Mouse (Mus musculus) thymus, adult 2 months (tissue): ENCODE data around the gene Vmn1r44. TPM values are rescaled to one million over a fixed set of nuclear protein-coding genes. Genes with fewer than 3 reads are reported as not detected.
"Not testable (repeated sequence)": the region's sequence is repeated elsewhere in the genome, so short reads cannot be mapped to it uniquely, and the experiment has no call there.

ENCODE experiments used
- DNase-seq: peaks from one replicate; pipeline ENCODE4 v3.0.0; 2021
- H3K27ac ChIP-seq: fragments of 200-500 bp; 2 replicates; pipeline ENCODE4 v1.5.1; 2012; ENCODE audit warnings: low read length, control low read depth; ENCODE audit not compliant: control insufficient read depth, insufficient read depth
- H3K27me3 ChIP-seq: fragments of 200-500 bp; 2 replicates; pipeline ENCODE4 v1.6.1; 2012; ENCODE audit warnings: mild to moderate bottlenecking, low read length, moderate library complexity, mixed read lengths; ENCODE audit not compliant: control insufficient read depth, insufficient read depth
- H3K36me3 ChIP-seq: fragments of 200-500 bp; 2 replicates; pipeline ENCODE4 v1.6.1; 2012; ENCODE audit warnings: mild to moderate bottlenecking, low read length, moderate library complexity; ENCODE audit not compliant: control insufficient read depth, insufficient read depth
- H3K4me1 ChIP-seq: fragments of 200-500 bp; replicated peaks from 2 replicates; pipeline ENCODE4 v1.6.1; 2012; ENCODE audit warnings: low read length; ENCODE audit not compliant: control insufficient read depth, insufficient read depth
- H3K4me3 ChIP-seq: fragments of 200-500 bp; 2 replicates; pipeline ENCODE4 v1.5.1; 2012; ENCODE audit warnings: mild to moderate bottlenecking, low read length, control low read depth, moderate library complexity; ENCODE audit not compliant: control insufficient read depth, insufficient read depth
- CTCF ChIP-seq: fragments of 200-500 bp; IDR thresholded peaks from 2 replicates; pipeline ENCODE4 v1.5.1; 2012; ENCODE audit warnings: mild to moderate bottlenecking, control low read depth, low read length, moderate library complexity, borderline replicate concordance; ENCODE audit not compliant: control insufficient read depth, poor library complexity, insufficient read depth; ENCODE audit errors: extremely low read depth
- POLR2A ChIP-seq: fragments of 200-500 bp; IDR thresholded peaks from 2 replicates; pipeline ENCODE4 v1.6.1; 2012; ENCODE audit warnings: mild to moderate bottlenecking, low read length, control low read depth, moderate library complexity; ENCODE audit not compliant: control insufficient read depth, poor library complexity, insufficient read depth; ENCODE audit errors: extremely low read depth
- WGBS: fragments of 180-500 bp; shearing (Covaris S2); methylation state at CpG from one replicate; pipeline ENCODE4 v1.1.7; 2018; 5-methylcytosine and 5-hydroxymethylcytosine counted together
- polyA plus RNA-seq: library from polyadenylated mRNA; depleted of rRNA; stranded (reverse); fragments of >200 nt; gene quantifications from 2 replicates; pipeline ENCODE4 v1.2.3, GENCODE M21; 2012; rRNA removed

Gene Vmn1r44
- polyA plus RNA-seq, 1 experiment = not detected

DNA sequence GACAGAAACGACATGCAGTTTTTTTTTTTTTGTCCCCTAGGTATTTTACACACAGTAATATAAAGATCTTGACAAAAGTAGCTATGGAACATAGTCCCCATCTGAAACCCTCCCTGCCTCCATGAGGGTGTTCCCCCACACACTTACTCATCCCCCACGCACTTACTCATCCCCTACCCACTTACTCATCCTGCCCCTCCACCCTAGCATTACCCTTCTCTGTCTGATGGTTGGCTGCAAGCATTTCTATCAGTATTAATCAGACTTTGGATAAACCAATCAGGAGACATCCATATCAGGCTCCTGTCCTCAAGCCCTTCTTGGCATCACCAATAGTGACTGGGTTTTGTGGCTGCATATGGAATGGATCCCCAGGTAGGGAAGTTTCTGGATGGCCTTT lies 6.5 kb upstream of the Vmn1r44 start:
- WGBS = 87% methylated on average over 2 of the region's 2 CpGs
- Histone ChIP-seq H3K4me1 (no peaks in the 10 kb centered on the region), H3K27me3 (no peaks in the 10 kb centered on the region), H3K4me3 (no peak overlapping the region), H3K27ac (no peak overlapping the region), H3K36me3 (no peaks in the 10 kb centered on the region)
- DNase-seq = no peak
- TF ChIP-seq CTCF = no peak
- no peak for TF ChIP-seq POLR2A

DNA sequence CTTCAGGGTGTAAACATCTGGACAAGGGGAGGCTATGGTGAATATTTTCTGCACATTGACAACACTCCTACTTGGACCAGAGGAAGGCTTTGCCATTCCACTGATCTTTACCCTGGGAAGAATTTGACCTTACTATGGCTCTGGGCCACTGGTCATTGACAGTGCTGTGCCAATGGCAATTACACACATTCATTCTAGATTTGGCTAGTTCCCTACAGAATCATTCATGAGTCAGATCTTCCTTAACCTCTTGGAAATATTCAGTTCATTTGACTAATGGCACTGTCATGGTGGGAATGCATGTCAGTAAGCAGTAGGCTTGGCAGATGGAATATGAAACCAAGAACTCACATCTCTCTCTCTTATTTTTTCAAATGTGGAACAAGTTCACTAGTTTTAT lies 2.6 kb upstream of the Vmn1r44 start:
- H3K4me3 ChIP-seq = no peak overlapping the region
- H3K27ac ChIP-seq = no peak overlapping the region
- TF ChIP-seq CTCF (no peak), POLR2A (no peak)
- no peak for DNase-seq
- H3K4me1 ChIP-seq = no peaks in the 10 kb centered on the region
- no peaks in the 10 kb centered on the region for H3K27me3 ChIP-seq
- H3K36me3 ChIP-seq = no peaks in the 10 kb centered on the region

DNA sequence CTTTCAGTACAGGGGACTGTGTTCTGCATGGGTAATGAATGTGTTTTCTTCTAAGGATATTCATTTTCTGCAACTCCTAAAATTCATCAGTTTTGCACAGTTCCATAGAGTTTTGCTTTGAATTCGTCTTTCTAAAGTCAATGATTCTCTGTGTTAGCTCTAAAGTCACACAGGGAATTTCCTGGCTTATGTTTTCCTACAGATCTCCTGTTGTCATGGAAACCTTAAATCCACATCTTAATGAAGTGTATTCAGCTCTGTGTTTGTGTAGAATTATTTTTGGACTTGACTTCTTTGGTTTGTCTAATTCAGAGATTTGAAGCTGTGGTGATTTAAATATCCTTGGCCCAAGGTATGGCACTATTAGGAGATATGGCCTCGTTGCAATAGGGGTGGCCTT lies 352 bp downstream of the Vmn1r44 start:
- no peaks in the 10 kb centered on the region for H3K27me3 ChIP-seq
- H3K27ac ChIP-seq = no peak overlapping the region
- H3K36me3 ChIP-seq = no peaks in the 10 kb centered on the region
- H3K4me3 ChIP-seq = no peak overlapping the region
- no peaks in the 10 kb centered on the region for H3K4me1 ChIP-seq
- WGBS = 60% methylated on average over 2 of the region's 2 CpGs
- DNase-seq = no peak
- TF ChIP-seq POLR2A (no peak), CTCF (no peak)

DNA sequence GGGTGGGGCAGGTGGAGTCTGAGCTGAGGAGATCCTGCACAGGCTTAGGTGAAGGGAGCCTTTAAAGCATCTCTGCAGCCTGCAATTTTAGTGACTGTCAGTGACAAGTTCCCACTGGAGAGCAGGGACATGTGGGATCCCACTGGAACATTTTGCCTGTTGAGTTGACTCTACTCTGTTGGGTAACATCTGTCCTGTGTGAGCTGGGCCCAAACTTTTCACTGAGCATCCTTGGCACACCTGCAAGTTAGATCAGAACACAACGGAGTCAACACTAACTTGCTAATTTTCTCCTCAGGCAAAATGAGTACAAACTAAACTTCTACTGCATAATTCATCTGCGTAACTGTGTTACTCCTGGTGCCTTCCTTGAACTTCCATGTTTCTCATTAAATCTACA lies 57.0 kb downstream of the Vmn1r44 start, which contains the start of gene Vmn1r45:
TSS of gene Vmn1r45 (minus strand) at position 101 of the 400 bp plus-strand sequence.
- DNase-seq, H3K27ac ChIP-seq, H3K27me3 ChIP-seq, H3K36me3 ChIP-seq, H3K4me1 ChIP-seq, H3K4me3 ChIP-seq: not testable (repeated sequence)
- WGBS = 99% methylated on average over 2 of the region's 2 CpGs

DNA sequence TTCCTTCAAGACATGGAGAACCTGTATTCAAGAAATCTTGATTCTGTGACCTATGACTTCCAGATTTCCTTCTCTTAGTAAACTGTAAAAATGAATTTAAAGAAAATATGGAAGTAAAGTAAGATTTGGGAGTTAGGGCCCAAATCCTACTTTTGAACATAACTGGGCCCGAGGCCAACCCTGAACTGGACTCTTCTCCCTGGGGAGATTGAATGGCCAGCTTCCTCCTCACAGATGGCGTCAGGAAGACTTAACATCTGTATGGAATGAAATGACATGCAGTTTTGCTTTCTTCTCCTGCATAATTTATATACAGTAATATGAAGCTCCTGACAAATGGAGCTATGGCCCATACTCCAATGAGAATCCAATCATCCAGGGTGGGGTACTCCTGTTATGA lies 57.5 kb downstream of the Vmn1r44 start:
- H3K4me1 ChIP-seq = no peaks in the 10 kb centered on the region
- 89% methylated on average over 2 of the region's 2 CpGs for WGBS
- no peaks in the 10 kb centered on the region for H3K36me3 ChIP-seq
- H3K27ac ChIP-seq = no peak overlapping the region
- H3K4me3 ChIP-seq = no peak overlapping the region
- DNase-seq = no peak
- TF ChIP-seq CTCF (no peak), POLR2A (no peak)
- no peaks in the 10 kb centered on the region for H3K27me3 ChIP-seq

Other genes with a start within 250 kb of the Vmn1r44 start
- 8.8 and 10.2 TPM in 2 replicates for gene Txnrd3, start 239.7 kb upstream of the Vmn1r44 start, polyA plus RNA-seq
- gene Vmn1r40, start 176.1 kb upstream of the Vmn1r44 start, polyA plus RNA-seq = not detected in 2 replicates
- gene Vmn1r41, start 142.9 kb upstream of the Vmn1r44 start, polyA plus RNA-seq = not detected in 2 replicates
- not detected in 2 replicates for gene Vmn1r42, start 7.2 kb upstream of the Vmn1r44 start, polyA plus RNA-seq
- gene Vmn1r43, start 7.2 kb upstream of the Vmn1r44 start, polyA plus RNA-seq = not detected in 2 replicates
- gene Vmn1r45, start 56.9 kb downstream of the Vmn1r44 start, polyA plus RNA-seq = not detected in 2 replicates
- gene Vmn1r46, start 85.7 kb downstream of the Vmn1r44 start, polyA plus RNA-seq = not detected in 2 replicates
- gene Vmn1r47, start 132.5 kb downstream of the Vmn1r44 start, polyA plus RNA-seq = not detected in 2 replicates
- not detected in 2 replicates for gene Vmn1r48, start 153.2 kb downstream of the Vmn1r44 start, polyA plus RNA-seq
- gene Vmn1r49, start 194.8 kb downstream of the Vmn1r44 start, polyA plus RNA-seq = not detected in 2 replicates
- not detected in 2 replicates for gene Vmn1r50, start 217.8 kb downstream of the Vmn1r44 start, polyA plus RNA-seq
- not detected in 2 replicates for gene Vmn1r51, start 238.9 kb downstream of the Vmn1r44 start, polyA plus RNA-seq